Mouse (Mus musculus) heart, postnatal 36 days (tissue): ENCODE measurements at regions not wholly inside any gene's neighbourhood (a gene's known extent, or its start where the extent isn't known, plus 50 kb on each side); places are given as distances from the start of the nearest gene placed in this dataset.

Experiments used
- DNase-seq, 2 experiments: peaks; one replicate each; pipeline ENCODE4 v3.0.0; 2021 to 2022
- intact Hi-C: fragments of 180-260 bp; cut with DNase I; formaldehyde crosslinking; loops from one replicate; pipeline ENCODE4 v1.15.1; 2025

- DNase-seq = no peak
- intact Hi-C loops = loop anchor here (10.0 kb wide), 1 partner anchor 374 kb away; no protein-coding TSS in a partner anchor
Observed at GRCm38 (mm10) chr4:110120761-110121160, 142.9 kb downstream of the Dmrta2 start.

GRCm38 (mm10) chr4:110121447-110121846 lies 143.6 kb downstream of the Dmrta2 start:
- intact Hi-C loops = loop anchor here (10.0 kb wide), 1 partner anchor 373 kb away; no protein-coding TSS in a partner anchor
- no peak for DNase-seq

- DNase-seq = no peak
- intact Hi-C loops = loop anchor here (10.0 kb wide), 1 partner anchor 370 kb away; no protein-coding TSS in a partner anchor
Observed at GRCm38 (mm10) chr4:110125067-110125784, 147.4 kb downstream of the Dmrta2 start.

- intact Hi-C loops = loop anchor here (10.0 kb wide), 1 partner anchor 367 kb away; no protein-coding TSS in a partner anchor
Observed at GRCm38 (mm10) chr4:110127941-110128520, 150.2 kb downstream of the Dmrta2 start.

GRCm38 (mm10) chr4:110128918-110129317 lies 151.1 kb downstream of the Dmrta2 start:
- DNase-seq = peak; percentile 37 to 64
- intact Hi-C loops = loop anchor here (10.0 kb wide), 1 partner anchor 366 kb away; no protein-coding TSS in a partner anchor

More at GRCm38 (mm10) chr4:110127941-110128520, 150.2 kb downstream of the Dmrta2 start:
- no peak for DNase-seq

GRCm38 (mm10) chr4:110129518-110129917 lies 151.7 kb downstream of the Dmrta2 start:
- intact Hi-C loops = loop anchor here (10.0 kb wide), 1 partner anchor 365 kb away; no protein-coding TSS in a partner anchor
- no peak for DNase-seq

- intact Hi-C loops = no loop called here
Observed at GRCm38 (mm10) chr4:110132061-110132460, 154.2 kb downstream of the Dmrta2 start.

GRCm38 (mm10) chr4:110134036-110134435 lies 156.2 kb downstream of the Dmrta2 start:
- DNase-seq = no peak
- intact Hi-C loops = no loop called here

More at GRCm38 (mm10) chr4:110132061-110132460, 154.2 kb downstream of the Dmrta2 start:
- no peak for DNase-seq

- intact Hi-C loops = no loop called here
- DNase-seq = no peak
Observed at GRCm38 (mm10) chr4:110145229-110145628, 167.4 kb downstream of the Dmrta2 start.

GRCm38 (mm10) chr4:110152103-110152946 lies 174.5 kb downstream of the Dmrta2 start:
- DNase-seq = no peak
- intact Hi-C loops = no loop called here
